ENCODE assay signal across 28 mouse cellular contexts in genomic region chr5:72848889-72849435, GRCm38 (mm10). TPM values are rescaled to one million over a fixed set of nuclear protein-coding genes. Genes with fewer than 3 reads are reported as not detected.
A peak's percentile ranks its signal among the peaks of the same experiment; 100 is the strongest.
DNase-seq lines count a peak whose midpoint lies in the region; ATAC-seq lines count a peak whose summit lies in the region.
"Had no signal": no experiment of that assay in that cellular context is flagged by ENCODE, and none has a peak within 500 bp of the region (broad histone marks: within the 10 kb centered on the region; RNA-seq: fewer than 3 reads in every experiment).

No protein-coding gene starts in this region.

- H3K27me3 ChIP-seq in forebrain, embryonic 16.5 days (replicated peaks; ENCODE audit: control insufficient read depth, insufficient read depth, low read length) = no peaks in the 10 kb centered on the region
- H3K27me3 ChIP-seq in forebrain, embryonic 13.5 days = no peaks in the 10 kb centered on the region
- H3K27me3 ChIP-seq in megakaryocyte, embryonic 14.5 days (replicated peaks) = no peaks in the 10 kb centered on the region
- H3K27me3 ChIP-seq: forebrain, embryonic 15.5 days; midbrain, embryonic 12.5 days had no signal

- peak; percentile 57 for DNase-seq in 3T3-L1 (ENCODE audit: low read depth, low spot score)
- DNase-seq in fibroblast of lung, adult 2 months (ENCODE audit: low read depth) = peak; percentile 36
- DNase-seq in urinary bladder, postnatal 14 days (ENCODE audit: low spot score) = no peak
- DNase-seq: adrenal gland, postnatal 25 days; cerebellum, adult 18-20 months; cerebellum, postnatal 10 days; heart, postnatal 36 days; kidney, adult 11 months; kidney, postnatal 14 days; liver; lung, adult 2 months; lung, postnatal 10 days; right cerebral cortex, adult 18-20 months; spleen, adult 18-20 months; thymus, adult 2 months; thymus, postnatal 4 days had no signal

- H3K4me1 ChIP-seq in forebrain, embryonic 16.5 days (replicated peaks; ENCODE audit: control insufficient read depth, insufficient read depth, low read length) = peaks cover 8% of the 10 kb centered on the region
- no peaks in the 10 kb centered on the region for H3K4me1 ChIP-seq in forebrain, embryonic 13.5 days
- peaks cover 99% of the 10 kb centered on the region for H3K4me1 ChIP-seq in megakaryocyte, embryonic 14.5 days
- H3K4me1 ChIP-seq: midbrain, embryonic 12.5 days had no signal

- no peak overlapping the region for H3K4me3 ChIP-seq in forebrain, embryonic 16.5 days (replicated peaks; ENCODE audit: low read length)
- H3K4me3 ChIP-seq in forebrain, embryonic 13.5 days = no peak overlapping the region
- H3K4me3 ChIP-seq in megakaryocyte, embryonic 14.5 days (replicated peaks) = peak overlapping the region; percentile 48
- H3K4me3 ChIP-seq: forebrain, embryonic 15.5 days; midbrain, embryonic 12.5 days had no signal

- ATAC-seq in forebrain, embryonic 16.5 days = peak; percentile 17; the same call in 1 of the 2 replicates
- no peak for ATAC-seq in forebrain, embryonic 13.5 days
- no peak for ATAC-seq in megakaryocyte, adult 5-6 weeks (ENCODE audit: poor library complexity, severe bottlenecking)
- ATAC-seq: forebrain, embryonic 15.5 days; inflammation-experienced regulatory T-cells, adult 6 months had no signal

- H3K9me3 ChIP-seq in forebrain, embryonic 16.5 days (ENCODE audit: control insufficient read depth, low read length) = no peaks in the 10 kb centered on the region
- no peaks in the 10 kb centered on the region for H3K9me3 ChIP-seq in forebrain, embryonic 13.5 days (replicated peaks)
- no peaks in the 10 kb centered on the region for H3K9me3 ChIP-seq in megakaryocyte, embryonic 14.5 days
- H3K9me3 ChIP-seq: forebrain, embryonic 15.5 days; G1E; midbrain, embryonic 12.5 days had no signal

- H3K4me2 ChIP-seq in forebrain, embryonic 16.5 days (ENCODE audit: low read length) = no peak overlapping the region
- no peak overlapping the region for H3K4me2 ChIP-seq in forebrain, embryonic 13.5 days
- H3K4me2 ChIP-seq: forebrain, embryonic 15.5 days; heart, embryonic 11.5 days; hindbrain, embryonic 14.5 days; midbrain, embryonic 12.5 days had no signal

- no peak overlapping the region for H3K9ac ChIP-seq in forebrain, embryonic 16.5 days (replicated peaks; ENCODE audit: low read depth, low read length)
- H3K9ac ChIP-seq in forebrain, embryonic 13.5 days = no peak overlapping the region
- H3K9ac ChIP-seq: forebrain, embryonic 15.5 days; hindbrain, embryonic 14.5 days; liver, embryonic 14.5 days; midbrain, embryonic 12.5 days had no signal

- no peaks in the 10 kb centered on the region for H3K36me3 ChIP-seq in forebrain, embryonic 16.5 days (ENCODE audit: control insufficient read depth, insufficient read depth)
- no peaks in the 10 kb centered on the region for H3K36me3 ChIP-seq in forebrain, embryonic 13.5 days (ENCODE audit: poor library complexity, severe bottlenecking)
- peaks cover 90% of the 10 kb centered on the region for H3K36me3 ChIP-seq in megakaryocyte, embryonic 14.5 days (replicated peaks; ENCODE audit: low read length)
- H3K36me3 ChIP-seq: forebrain, embryonic 15.5 days; midbrain, embryonic 12.5 days had no signal

- H3K27ac ChIP-seq in forebrain, embryonic 16.5 days (ENCODE audit: low read length) = no peak overlapping the region
- no peak overlapping the region for H3K27ac ChIP-seq in forebrain, embryonic 13.5 days
- H3K27ac ChIP-seq: forebrain, embryonic 15.5 days; hindbrain, embryonic 14.5 days; liver, embryonic 14.5 days; macrophage; midbrain, embryonic 12.5 days had no signal

- 66% methylated on average over 6 of the region's 6 CpGs for WGBS in forebrain, embryonic 16.5 days
- 87% methylated on average over 6 of the region's 6 CpGs for WGBS in forebrain, embryonic 13.5 days

RNA-seq across cellular contexts. Expression of gene Tec, which starts 19.3 kb away (rescaled TPM):
- 2.9 and 4.9 TPM in 2 replicates for polyA plus RNA-seq in forebrain, embryonic 16.5 days (2015; fragmentation: Nextera tagmentation; extraction: Ambion mirVana)
- 3.1 TPM in 2 replicates for polyA plus RNA-seq in forebrain, embryonic 13.5 days (2015; fragmentation: Nextera tagmentation; extraction: Ambion mirVana)
- 0.80 and 4.6 TPM in 2 replicates for polyA plus RNA-seq in megakaryocyte, embryonic 14.5 days (2012; ENCODE audit: insufficient read depth, low replicate concordance)
- total RNA-seq in megakaryocyte, adult 5-6 weeks (2015) = 33.4 and 38.9 TPM in 2 replicates
- 56.6 and 64.5 TPM in 2 replicates for total RNA-seq in megakaryocyte, adult 5-6 weeks (2017)
